In genomic region chr4:141914040-141914439, GRCm38 (mm10) we compare ENCODE assay signal across 8 mouse cellular contexts. TPM values are rescaled to one million over a fixed set of nuclear protein-coding genes. Genes with fewer than 3 reads are reported as not detected.
DNase-seq lines count a peak whose midpoint lies in the region; ATAC-seq and TF ChIP-seq lines count a peak whose summit lies in the region.

No protein-coding gene starts in this region.

- 39% methylated on average over 7 of the region's 7 CpGs for WGBS in midbrain, postnatal 0 days

- H3K27me3 ChIP-seq in midbrain, postnatal 0 days (ENCODE audit: insufficient read depth, low read length): no peaks in the 10 kb centered on the region

- no peak overlapping the region for H3K4me2 ChIP-seq in midbrain, postnatal 0 days (ENCODE audit: low read depth, low read length, poor library complexity, severe bottlenecking)

- no peaks in the 10 kb centered on the region for H3K4me1 ChIP-seq in midbrain, postnatal 0 days (ENCODE audit: insufficient read depth, low read length)

- no peaks in the 10 kb centered on the region for H3K36me3 ChIP-seq in midbrain, postnatal 0 days (ENCODE audit: insufficient read depth, low read length)

- H3K27ac ChIP-seq in midbrain, postnatal 0 days (ENCODE audit: low read depth, low read length): no peak overlapping the region

- H3K4me3 ChIP-seq in midbrain, postnatal 0 days (ENCODE audit: low read depth, low read length): no peak overlapping the region

- TF ChIP-seq CTCF in midbrain, postnatal 0 days (IDR thresholded peaks at IDR 0.05): no peak

- DNase-seq in cerebellum, postnatal 10 days: peak; percentile 33 to 45
- no peak for DNase-seq in cerebellum, adult 9-10 months
- DNase-seq in NIH3T3 (ENCODE audit: low read depth) (peak; percentile 2), MN1 (ENCODE audit: low spot score) (no peak)
- DNase-seq in heart, adult 9 months (ENCODE audit: low spot score in 2 of 2): peak; percentile 75 to 79
- peak; percentile 34 for DNase-seq in kidney, adult 9 months
- peak; percentile 63 for DNase-seq in midbrain, postnatal 0 days (ENCODE audit: low spot score)
- DNase-seq in spleen, adult 12 weeks (ENCODE audit: low spot score): no peak

- ATAC-seq in midbrain, postnatal 0 days (ENCODE audit: low FRiP score): no peak

- H3K9ac ChIP-seq in midbrain, postnatal 0 days (replicated peaks; ENCODE audit: low read length, poor library complexity, severe bottlenecking): no peak overlapping the region

- no peaks in the 10 kb centered on the region for H3K9me3 ChIP-seq in midbrain, postnatal 0 days (ENCODE audit: low read length)

RNA-seq across cellular contexts. Expression of gene Efhd2, which starts 39.3 kb away (rescaled TPM):
- total RNA-seq in midbrain, postnatal 0 days (2014; rRNA removed): 38.8 TPM in 2 replicates
- 49.0 and 54.8 TPM in 2 replicates for polyA plus RNA-seq in midbrain, postnatal 0 days (2015; fragmentation: Nextera tagmentation; extraction: Ambion mirVana)

Comparison
In these comparisons a context has a peak if more than half of its experiments do, and no peak if none do; other contexts are left out.
1. DNase-seq: peak in cerebellum, postnatal 10 days (2 of 2), NIH3T3 (single experiment), heart, adult 9 months (2 of 2), kidney, adult 9 months (single experiment) and midbrain, postnatal 0 days (single experiment); none in cerebellum, adult 9-10 months (single experiment), MN1 (single experiment) and spleen, adult 12 weeks (single experiment).